Mouse (Mus musculus): ENCODE measurements around the gene Smarca4. TPM values are rescaled to one million over a fixed set of nuclear protein-coding genes. Genes with fewer than 3 reads are reported as not detected.

Smarca4 gene
- polyA plus RNA-seq, 1 experiment from 2014 or later, result 143 TPM

DNA sequence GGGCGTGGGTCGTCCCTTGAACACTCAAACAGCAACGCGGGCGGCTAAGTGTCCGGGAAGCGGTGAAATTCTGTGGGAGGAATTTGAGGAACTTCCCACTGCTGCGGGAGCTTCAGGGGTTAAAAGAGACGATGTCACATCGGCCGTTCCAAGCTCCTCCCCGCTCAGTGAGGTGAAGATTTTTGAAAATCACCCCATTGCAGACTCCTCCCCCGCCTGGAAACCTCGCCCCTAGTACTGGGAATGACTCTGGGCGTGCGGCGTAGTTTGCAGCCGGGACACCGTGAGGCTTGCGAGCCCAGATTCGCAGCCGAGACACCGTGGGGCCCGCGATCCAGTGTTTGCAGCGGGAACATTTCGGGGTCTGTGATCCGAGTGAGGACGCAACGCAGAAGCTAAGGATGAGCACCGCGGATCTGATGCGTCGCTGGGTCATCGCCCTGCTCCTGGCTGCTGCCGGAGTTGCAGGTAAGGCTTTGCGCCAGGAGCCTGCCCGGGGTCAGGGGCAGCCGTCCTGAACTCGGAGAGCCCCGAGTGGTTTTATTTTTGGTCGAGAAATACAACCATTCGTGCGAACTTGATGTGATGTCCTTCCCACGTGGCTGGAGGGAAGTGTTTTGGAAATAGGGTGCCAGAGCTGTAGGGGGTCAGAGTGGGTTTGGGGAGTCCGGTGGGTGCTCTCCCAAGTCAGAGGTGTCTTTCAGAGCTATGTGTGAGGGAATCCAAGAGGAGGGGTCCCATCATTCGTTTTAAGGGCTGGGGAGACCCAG lies 107.6 kb downstream of the Smarca4 start, which contains the start of gene Ldlr:
Gene Ldlr (plus strand): TSS at position 107 of the 770 bp plus-strand sequence.
- no peaks in the 10 kb centered on the region for H3K27me3 ChIP-seq (ENCODE audit: control insufficient read depth, insufficient read depth, low read length)
- peak; percentile 90 for DNase-seq (ENCODE audit: low spot score)
- H3K36me3 ChIP-seq (ENCODE audit: control insufficient read depth, insufficient read depth, low read length), result 0 out of 2 replicates have a peak, but pooled peaks cover 2% of the 10 kb centered on the region
- 0% methylated on average over 47 of the region's 47 CpGs for WGBS
- H3K4me1 ChIP-seq (ENCODE audit: control insufficient read depth, insufficient read depth, low read length), result peaks cover 5% of the 10 kb centered on the region
- H3K9me3 ChIP-seq (ENCODE audit: control insufficient read depth, low read length), result no peaks in the 10 kb centered on the region
- ATAC-seq (ENCODE audit: insufficient number of reproducible peaks, low FRiP score, low TSS enrichment, low read depth), result peak; percentile 73
- H3K27ac ChIP-seq (replicated peaks; ENCODE audit: low read depth, low read length), result peak within 1 kb of the TSS; percentile 89
- peak within 1 kb of the TSS; percentile 74 for H3K9ac ChIP-seq (ENCODE audit: low read length)
- H3K4me2 ChIP-seq (ENCODE audit: low read depth, severe bottlenecking), result peak within 1 kb of the TSS; percentile 66
- H3K4me3 ChIP-seq (ENCODE audit: low read depth, low read length), result peak within 1 kb of the TSS; percentile 79

DNA sequence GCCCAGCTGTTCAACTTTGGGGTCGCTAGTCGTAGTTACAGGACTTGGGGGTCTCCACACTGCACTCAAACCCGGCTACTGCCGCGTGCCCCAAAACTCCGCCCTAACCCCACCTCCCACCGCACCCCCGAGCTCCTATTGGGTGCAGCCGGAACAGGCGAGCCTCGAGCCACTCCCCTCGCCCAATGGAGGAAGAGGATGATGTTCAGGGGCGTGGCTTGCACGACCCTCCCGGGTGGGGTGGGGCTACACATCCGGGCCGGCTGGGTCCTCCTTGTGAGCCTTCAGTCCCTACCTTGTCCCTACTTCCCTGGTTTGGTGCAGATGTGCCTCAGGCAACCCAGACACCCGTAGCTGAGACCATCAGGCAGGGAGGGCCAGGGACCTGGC lies 108.2 kb downstream of the Smarca4 start:
- Histone ChIP-seq H3K9me3 (ENCODE audit: control insufficient read depth, low read length) (no peaks in the 10 kb centered on the region), H3K27ac (replicated peaks; ENCODE audit: low read depth, low read length) (peak overlapping the region; percentile 89), H3K27me3 (ENCODE audit: control insufficient read depth, insufficient read depth, low read length) (no peaks in the 10 kb centered on the region), H3K4me1 (ENCODE audit: control insufficient read depth, insufficient read depth, low read length) (peaks cover 5% of the 10 kb centered on the region), H3K4me3 (ENCODE audit: low read depth, low read length) (peak overlapping the region; percentile 79), H3K4me2 (ENCODE audit: low read depth, severe bottlenecking) (peak overlapping the region; percentile 66), H3K9ac (ENCODE audit: low read length) (peak overlapping the region; percentile 74), H3K36me3 (ENCODE audit: control insufficient read depth, insufficient read depth, low read length) (peaks cover 4% of the 10 kb centered on the region)
- DNase-seq (ENCODE audit: low spot score) (peak; percentile 96), ATAC-seq (ENCODE audit: insufficient number of reproducible peaks, low FRiP score, low TSS enrichment, low read depth) (peak; percentile 96)
- whole genome bisulfite sequencing, result 0% methylated on average over 18 of the region's 18 CpGs

DNA sequence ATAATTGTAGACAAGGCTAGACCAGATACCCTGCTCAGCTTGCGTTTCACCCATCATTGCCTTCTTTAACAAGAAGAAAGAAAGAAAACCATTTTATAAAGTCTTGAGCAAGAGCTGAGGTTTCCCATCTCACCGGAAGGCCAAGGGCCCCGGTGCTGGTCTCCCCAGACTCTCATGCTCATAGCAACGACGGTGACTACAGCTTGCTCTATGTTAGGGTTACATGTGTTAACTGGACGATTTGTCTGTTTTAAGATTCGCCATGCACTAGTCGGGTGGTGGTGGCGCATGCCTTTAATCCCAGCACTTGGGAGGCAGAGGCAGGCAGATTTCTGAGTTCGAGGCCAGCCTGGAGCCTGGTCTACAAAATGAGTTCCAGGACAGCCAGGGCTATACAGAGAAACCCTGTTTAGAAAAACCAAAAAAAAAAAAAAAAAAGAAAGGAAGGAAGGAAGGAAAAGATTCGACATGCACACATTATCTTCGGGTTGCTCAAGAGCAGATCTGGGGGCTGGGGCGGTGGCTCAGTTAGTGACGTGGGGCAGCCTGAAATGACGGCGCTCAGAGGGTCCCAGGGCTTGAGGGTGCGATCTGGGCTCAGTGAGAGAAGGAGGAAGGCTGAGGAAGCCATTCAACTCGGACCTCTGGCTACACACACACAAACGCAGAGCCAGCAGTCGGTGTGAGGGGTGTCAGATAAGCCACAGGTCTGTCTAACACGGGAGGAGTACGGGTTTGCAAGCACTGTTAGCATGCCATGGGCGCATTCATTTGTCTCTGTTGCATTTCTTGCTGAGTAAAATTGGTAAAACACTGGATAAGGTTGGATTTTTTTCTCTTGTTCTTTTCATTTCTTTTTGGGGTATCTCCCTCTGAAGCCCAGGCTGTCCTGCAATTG lies 109.5 kb downstream of the Smarca4 start:
- ATAC-seq (ENCODE audit: insufficient number of reproducible peaks, low FRiP score, low TSS enrichment, low read depth), result no peak

DNA sequence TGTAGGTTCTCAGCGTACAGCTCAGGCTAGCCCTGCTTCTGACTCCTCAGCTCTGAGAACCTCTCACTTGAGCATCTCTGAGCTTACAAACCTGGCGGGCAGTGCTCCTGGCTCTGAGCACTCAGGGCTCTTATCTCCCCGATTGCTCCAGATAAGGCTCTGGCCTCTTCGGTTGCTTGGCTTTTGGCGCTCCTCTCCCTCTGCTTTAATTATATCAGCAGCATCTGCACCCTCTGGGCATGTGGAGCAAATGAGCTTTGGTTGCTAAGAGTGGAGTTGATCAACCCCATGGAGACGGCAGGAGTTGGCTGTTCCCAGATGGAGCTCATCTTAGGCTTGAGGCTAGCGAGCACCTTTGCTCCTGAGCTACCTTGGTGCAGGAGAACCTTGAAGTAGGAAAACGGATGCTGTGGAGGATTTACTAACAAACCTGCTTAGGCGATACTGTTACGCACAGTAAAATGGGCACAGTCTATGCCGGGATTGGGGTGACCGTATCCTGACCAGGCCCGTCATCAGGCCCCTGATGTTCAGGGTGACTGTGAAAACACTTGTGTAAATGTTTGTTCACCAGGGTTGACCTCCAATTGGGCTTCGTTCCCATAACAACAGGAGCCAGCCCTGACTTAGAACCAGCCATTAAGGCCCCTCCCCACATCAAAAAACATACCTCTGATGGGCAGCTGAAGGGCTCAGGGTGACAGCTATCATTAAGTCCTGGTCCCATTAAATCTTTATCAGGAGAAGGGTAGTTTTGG lies 110.4 kb downstream of the Smarca4 start:
- Histone ChIP-seq H3K27me3 (ENCODE audit: control insufficient read depth, insufficient read depth, low read length) (no peaks in the 10 kb centered on the region), H3K27ac (replicated peaks; ENCODE audit: low read depth, low read length) (no peak overlapping the region), H3K4me1 (ENCODE audit: control insufficient read depth, insufficient read depth, low read length) (peaks cover 5% of the 10 kb centered on the region), H3K4me2 (ENCODE audit: low read depth, severe bottlenecking) (no peak overlapping the region), H3K9me3 (ENCODE audit: control insufficient read depth, low read length) (no peaks in the 10 kb centered on the region), H3K36me3 (ENCODE audit: control insufficient read depth, insufficient read depth, low read length) (peaks cover 8% of the 10 kb centered on the region), H3K9ac (ENCODE audit: low read length) (no peak overlapping the region), H3K4me3 (ENCODE audit: low read depth, low read length) (no peak overlapping the region)
- WGBS, result 86% methylated on average over 14 of the region's 14 CpGs
- ATAC-seq (ENCODE audit: insufficient number of reproducible peaks, low FRiP score, low TSS enrichment, low read depth), result no peak
- DNase-seq (ENCODE audit: low spot score), result no peak

More for the DNA sequence above, 109.5 kb downstream of the Smarca4 start:
- H3K4me2 ChIP-seq (ENCODE audit: low read depth, severe bottlenecking), result peak overlapping the region; percentile 66; the same call in 1 of the 2 replicates
- 89% methylated on average over 23 of the region's 23 CpGs for WGBS
- H3K27ac ChIP-seq (replicated peaks; ENCODE audit: low read depth, low read length), result no peak overlapping the region
- peak overlapping the region; percentile 79 for H3K4me3 ChIP-seq (ENCODE audit: low read depth, low read length)
- no peak overlapping the region for H3K9ac ChIP-seq (ENCODE audit: low read length)
- H3K4me1 ChIP-seq (ENCODE audit: control insufficient read depth, insufficient read depth, low read length), result peaks cover 5% of the 10 kb centered on the region
- peaks cover 8% of the 10 kb centered on the region for H3K36me3 ChIP-seq (ENCODE audit: control insufficient read depth, insufficient read depth, low read length)
- H3K9me3 ChIP-seq (ENCODE audit: control insufficient read depth, low read length), result no peaks in the 10 kb centered on the region
- H3K27me3 ChIP-seq (ENCODE audit: control insufficient read depth, insufficient read depth, low read length), result no peaks in the 10 kb centered on the region
- DNase-seq (ENCODE audit: low spot score), result no peak

DNA sequence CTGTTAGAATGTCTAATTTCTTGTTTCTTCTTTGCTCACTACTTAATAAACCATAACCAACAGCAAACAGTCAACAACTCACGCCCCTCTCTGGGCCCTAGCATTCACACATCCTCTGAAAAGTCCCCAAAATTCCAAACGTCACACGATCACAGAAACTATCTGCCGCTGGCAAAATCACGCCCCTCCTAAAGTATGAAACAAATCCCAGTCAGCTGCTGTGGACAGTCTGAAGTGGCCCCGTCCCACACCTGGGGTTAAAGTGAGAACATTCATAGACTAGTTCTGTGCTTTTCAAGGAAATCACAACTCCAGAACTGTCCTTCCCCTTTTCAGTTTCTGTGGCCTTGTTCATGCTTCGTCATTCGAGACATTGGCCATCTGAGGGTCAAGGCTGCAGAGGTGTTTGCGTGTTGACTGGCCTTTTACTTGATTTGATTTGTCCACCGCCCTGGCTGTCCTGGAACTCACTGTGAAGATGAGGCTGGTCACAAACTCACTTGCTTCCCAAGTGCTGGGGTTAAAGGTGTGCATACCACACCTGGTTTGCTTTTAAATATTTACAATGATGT lies 112.4 kb downstream of the Smarca4 start:
- WGBS, result 89% methylated on average over 10 of the region's 10 CpGs
- no peak for DNase-seq (ENCODE audit: low spot score)
- Histone ChIP-seq H3K4me2 (ENCODE audit: low read depth, severe bottlenecking) (no peak overlapping the region), H3K27me3 (ENCODE audit: control insufficient read depth, insufficient read depth, low read length) (no peaks in the 10 kb centered on the region), H3K9me3 (ENCODE audit: control insufficient read depth, low read length) (no peaks in the 10 kb centered on the region), H3K9ac (ENCODE audit: low read length) (no peak overlapping the region), H3K4me1 (ENCODE audit: control insufficient read depth, insufficient read depth, low read length) (peaks cover 5% of the 10 kb centered on the region), H3K36me3 (ENCODE audit: control insufficient read depth, insufficient read depth, low read length) (peaks cover 19% of the 10 kb centered on the region), H3K27ac (replicated peaks; ENCODE audit: low read depth, low read length) (no peak overlapping the region), H3K4me3 (ENCODE audit: low read depth, low read length) (no peak overlapping the region)
- ATAC-seq (ENCODE audit: insufficient number of reproducible peaks, low FRiP score, low TSS enrichment, low read depth), result no peak

DNA sequence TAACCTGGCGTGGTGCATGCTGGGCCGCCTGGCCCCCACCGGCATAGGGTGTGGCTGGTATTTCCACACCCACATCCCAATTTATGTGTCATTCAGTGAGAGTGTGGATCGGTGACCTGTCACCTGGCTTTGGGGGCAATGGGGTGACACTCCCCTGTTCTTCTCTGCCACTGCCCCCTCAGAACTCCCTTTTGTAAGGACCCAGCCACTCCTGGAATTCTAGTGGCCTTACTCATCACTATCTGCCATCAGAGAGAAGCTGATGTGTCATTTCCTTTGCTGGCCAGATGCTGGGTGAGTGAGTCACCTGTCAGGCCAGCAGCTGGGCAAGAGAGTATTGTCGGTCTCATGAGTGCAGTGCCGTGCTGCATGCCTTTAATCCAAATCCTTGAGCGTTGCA lies 113.3 kb downstream of the Smarca4 start:
- Histone ChIP-seq H3K27me3 (ENCODE audit: control insufficient read depth, insufficient read depth, low read length) (no peaks in the 10 kb centered on the region), H3K27ac (replicated peaks; ENCODE audit: low read depth, low read length) (no peak overlapping the region), H3K4me2 (ENCODE audit: low read depth, severe bottlenecking) (no peak overlapping the region), H3K9me3 (ENCODE audit: control insufficient read depth, low read length) (no peaks in the 10 kb centered on the region), H3K9ac (ENCODE audit: low read length) (no peak overlapping the region), H3K4me3 (ENCODE audit: low read depth, low read length) (no peak overlapping the region), H3K36me3 (ENCODE audit: control insufficient read depth, insufficient read depth, low read length) (peaks cover 28% of the 10 kb centered on the region), H3K4me1 (ENCODE audit: control insufficient read depth, insufficient read depth, low read length) (peaks cover 5% of the 10 kb centered on the region)
- no peak for ATAC-seq (ENCODE audit: insufficient number of reproducible peaks, low FRiP score, low TSS enrichment, low read depth)
- WGBS, result 92% methylated on average over 7 of the region's 7 CpGs
- no peak for DNase-seq (ENCODE audit: low spot score)

DNA sequence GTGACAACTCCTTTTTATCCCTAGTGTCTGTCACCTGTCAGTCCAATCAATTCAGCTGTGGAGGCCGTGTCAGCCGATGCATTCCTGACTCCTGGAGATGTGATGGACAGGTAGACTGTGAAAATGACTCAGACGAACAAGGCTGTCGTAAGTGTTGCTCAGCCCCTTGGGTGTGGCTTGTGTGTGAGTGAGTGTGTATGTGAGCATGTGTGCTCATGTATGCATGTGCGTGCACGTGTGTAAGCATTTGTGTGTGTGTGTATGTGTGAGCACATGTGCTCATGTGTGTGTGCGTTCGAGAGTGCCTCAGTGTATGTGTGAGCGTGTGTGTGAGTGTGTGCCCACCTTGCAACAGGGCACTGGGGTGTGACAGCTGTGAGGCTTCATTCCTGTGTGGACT lies 116.3 kb downstream of the Smarca4 start:
- no peak overlapping the region for H3K9ac ChIP-seq (ENCODE audit: low read length)
- H3K36me3 ChIP-seq (ENCODE audit: control insufficient read depth, insufficient read depth, low read length), result peaks cover 48% of the 10 kb centered on the region
- DNase-seq (ENCODE audit: low spot score) (no peak), ATAC-seq (ENCODE audit: insufficient number of reproducible peaks, low FRiP score, low TSS enrichment, low read depth) (no peak)
- H3K4me2 ChIP-seq (ENCODE audit: low read depth, severe bottlenecking), result no peak overlapping the region
- no peaks in the 10 kb centered on the region for H3K4me1 ChIP-seq (ENCODE audit: control insufficient read depth, insufficient read depth, low read length)
- H3K27ac ChIP-seq (replicated peaks; ENCODE audit: low read depth, low read length), result no peak overlapping the region
- no peak overlapping the region for H3K4me3 ChIP-seq (ENCODE audit: low read depth, low read length)
- 94% methylated on average over 9 of the region's 9 CpGs for WGBS
- no peaks in the 10 kb centered on the region for H3K27me3 ChIP-seq (ENCODE audit: control insufficient read depth, insufficient read depth, low read length)
- no peaks in the 10 kb centered on the region for H3K9me3 ChIP-seq (ENCODE audit: control insufficient read depth, low read length)

DNA sequence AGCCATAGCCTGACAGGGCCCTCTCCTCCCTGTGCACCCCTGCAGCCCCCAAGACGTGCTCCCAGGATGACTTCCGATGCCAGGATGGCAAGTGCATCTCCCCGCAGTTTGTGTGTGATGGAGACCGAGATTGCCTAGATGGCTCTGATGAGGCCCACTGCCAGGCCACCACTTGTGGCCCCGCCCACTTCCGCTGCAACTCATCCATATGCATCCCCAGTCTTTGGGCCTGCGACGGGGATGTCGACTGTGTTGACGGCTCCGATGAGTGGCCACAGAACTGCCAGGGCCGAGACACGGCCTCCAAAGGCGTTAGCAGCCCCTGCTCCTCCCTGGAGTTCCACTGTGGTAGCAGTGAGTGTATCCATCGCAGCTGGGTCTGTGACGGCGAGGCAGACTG lies 117.5 kb downstream of the Smarca4 start:
- H3K27ac ChIP-seq (replicated peaks; ENCODE audit: low read depth, low read length), result no peak overlapping the region
- no peak for DNase-seq (ENCODE audit: low spot score)
- no peak for ATAC-seq (ENCODE audit: insufficient number of reproducible peaks, low FRiP score, low TSS enrichment, low read depth)
- H3K9ac ChIP-seq (ENCODE audit: low read length), result no peak overlapping the region
- no peaks in the 10 kb centered on the region for H3K27me3 ChIP-seq (ENCODE audit: control insufficient read depth, insufficient read depth, low read length)
- no peak overlapping the region for H3K4me3 ChIP-seq (ENCODE audit: low read depth, low read length)
- 94% methylated on average over 17 of the region's 17 CpGs for WGBS
- no peaks in the 10 kb centered on the region for H3K4me1 ChIP-seq (ENCODE audit: control insufficient read depth, insufficient read depth, low read length)
- no peaks in the 10 kb centered on the region for H3K9me3 ChIP-seq (ENCODE audit: control insufficient read depth, low read length)
- H3K4me2 ChIP-seq (ENCODE audit: low read depth, severe bottlenecking), result no peak overlapping the region
- H3K36me3 ChIP-seq (ENCODE audit: control insufficient read depth, insufficient read depth, low read length), result peaks cover 56% of the 10 kb centered on the region
